Comparison of ENCODE assay signal across 10 mouse cellular contexts in genomic region chr3:105699241-105699933, GRCm38 (mm10). TPM values are rescaled to one million over a fixed set of nuclear protein-coding genes. Genes with fewer than 3 reads are reported as not detected.
DNase-seq lines count a peak whose midpoint lies in the region; ATAC-seq lines count a peak whose summit lies in the region.
"Had no signal": no experiment of that assay in that cellular context is flagged by ENCODE, and none has a peak within 500 bp of the region (broad histone marks: within the 10 kb centered on the region; RNA-seq: fewer than 3 reads in every experiment).

No protein-coding gene starts in this region.

- DNase-seq in heart, adult 18-20 months: peak; percentile 54 to 67
- no peak for DNase-seq in heart, postnatal 25 days (ENCODE audit: low spot score)
- DNase-seq in heart, embryonic 10.5 days (ENCODE audit: low spot score): peak; percentile 78
- DNase-seq in spleen, postnatal 10 days (ENCODE audit: low spot score in 2 of 2): peak; percentile 34 to 63
- DNase-seq in cerebellum, postnatal 14 days: no peak
- no peak for DNase-seq in testis, postnatal 14 days (ENCODE audit: low spot score)
- DNase-seq: B cell, adult 2 months had no signal

- peak overlapping the region; percentile 64 for H3K27ac ChIP-seq in heart, embryonic 10.5 days
- peak overlapping the region; percentile 79 for H3K27ac ChIP-seq in liver, embryonic 15.5 days (replicated peaks)
- no peak overlapping the region for H3K27ac ChIP-seq in kidney, embryonic 14.5 days (ENCODE audit: low read depth, low read length)
- H3K27ac ChIP-seq: hindbrain, embryonic 15.5 days had no signal

- peak overlapping the region; percentile 33 for H3K4me2 ChIP-seq in liver, embryonic 15.5 days
- H3K4me2 ChIP-seq in kidney, embryonic 14.5 days (replicated peaks; ENCODE audit: low read depth, low read length): no peak overlapping the region
- H3K4me2 ChIP-seq: hindbrain, embryonic 15.5 days had no signal

- H3K4me1 ChIP-seq in heart, embryonic 10.5 days: peaks cover 86% of the 10 kb centered on the region
- peaks cover 70% of the 10 kb centered on the region for H3K4me1 ChIP-seq in liver, embryonic 15.5 days (replicated peaks)
- H3K4me1 ChIP-seq in kidney, embryonic 14.5 days (ENCODE audit: control insufficient read depth, insufficient read depth, low read length): peaks cover 14% of the 10 kb centered on the region

- no peak overlapping the region for H3K4me3 ChIP-seq in heart, embryonic 10.5 days
- H3K4me3 ChIP-seq in liver, embryonic 15.5 days (replicated peaks): no peak overlapping the region
- no peak overlapping the region for H3K4me3 ChIP-seq in kidney, embryonic 14.5 days (ENCODE audit: low read length)
- H3K4me3 ChIP-seq: hindbrain, embryonic 15.5 days had no signal

- no peaks in the 10 kb centered on the region for H3K36me3 ChIP-seq in heart, embryonic 10.5 days
- no peaks in the 10 kb centered on the region for H3K36me3 ChIP-seq in liver, embryonic 15.5 days (replicated peaks)
- H3K36me3 ChIP-seq in kidney, embryonic 14.5 days (ENCODE audit: control insufficient read depth, insufficient read depth, low read length): no peaks in the 10 kb centered on the region
- H3K36me3 ChIP-seq: hindbrain, embryonic 15.5 days had no signal

- no peaks in the 10 kb centered on the region for H3K9me3 ChIP-seq in heart, embryonic 10.5 days
- H3K9me3 ChIP-seq in liver, embryonic 15.5 days (replicated peaks): no peaks in the 10 kb centered on the region
- H3K9me3 ChIP-seq in kidney, embryonic 14.5 days (ENCODE audit: control insufficient read depth, low read length): no peaks in the 10 kb centered on the region
- H3K9me3 ChIP-seq: hindbrain, embryonic 15.5 days had no signal

- peak; percentile 93 for ATAC-seq in liver, embryonic 15.5 days (ENCODE audit: insufficient read depth)
- ATAC-seq in kidney, embryonic 14.5 days (ENCODE audit: low FRiP score, low TSS enrichment): no peak

- H3K9ac ChIP-seq in liver, embryonic 15.5 days: 0 out of 2 replicates have a peak overlapping the region, but pooled peaks have one; percentile 12
- no peak overlapping the region for H3K9ac ChIP-seq in kidney, embryonic 14.5 days (ENCODE audit: low read depth, low read length)
- H3K9ac ChIP-seq: hindbrain, embryonic 15.5 days had no signal

- H3K27me3 ChIP-seq in heart, embryonic 10.5 days (ENCODE audit: insufficient read depth, poor library complexity, severe bottlenecking): peaks cover 25% of the 10 kb centered on the region
- peaks cover 57% of the 10 kb centered on the region for H3K27me3 ChIP-seq in liver, embryonic 15.5 days
- 0 out of 2 replicates have a peak, but pooled peaks cover 6% of the 10 kb centered on the region for H3K27me3 ChIP-seq in kidney, embryonic 14.5 days (ENCODE audit: control insufficient read depth, insufficient read depth, low read length)

- 30% methylated on average over 3 of the region's 3 CpGs for WGBS in heart, embryonic 10.5 days
- WGBS in liver, embryonic 15.5 days (ENCODE audit: insufficient replicate concordance): 40% methylated on average over 3 of the region's 3 CpGs
- WGBS in kidney, embryonic 14.5 days: 67% methylated on average over 3 of the region's 3 CpGs

- intact Hi-C loops in heart, postnatal 25 days (cut with DNase I): no loop called here

RNA-seq across cellular contexts. Expression of gene Inka2, which starts 5.0 kb away (rescaled TPM):
- 10 to 100 TPM; 16.4 to 16.5 TPM for total RNA-seq in heart, adult 18-20 months (2021)
- total RNA-seq in heart, postnatal 25 days (2021): 10 to 100 TPM; 18.8 to 25.7 TPM
- polyA plus RNA-seq in heart, embryonic 10.5 days (2016; fragmentation: Nextera tagmentation; extraction: Ambion mirVana): 1.5 and 2.4 TPM in 2 replicates
- polyA plus RNA-seq in liver, embryonic 15.5 days (2015; fragmentation: Nextera tagmentation; extraction: Ambion mirVana): 0.26 and 0.32 TPM in 2 replicates
- 0.46 and 0.57 TPM in 2 replicates for polyA plus RNA-seq in kidney, embryonic 14.5 days (2014; fragmentation: Nextera tagmentation; extraction: Ambion mirVana)

RNA-seq across cellular contexts. Expression of gene Ddx20, which starts 12.0 kb away (rescaled TPM):
- total RNA-seq in heart, adult 18-20 months (2021): 10 to 100 TPM; 11.4 to 11.5 TPM
- total RNA-seq in heart, postnatal 25 days (2021): 10 to 100 TPM in 1 of 2 experiments, 1 to 10 TPM in 1; 9.0 to 10.2 TPM
- 30.5 and 37.2 TPM in 2 replicates for polyA plus RNA-seq in heart, embryonic 10.5 days (2016; fragmentation: Nextera tagmentation; extraction: Ambion mirVana)
- polyA plus RNA-seq in liver, embryonic 15.5 days (2015; fragmentation: Nextera tagmentation; extraction: Ambion mirVana): 16.7 and 19.0 TPM in 2 replicates
- 28.6 and 40.3 TPM in 2 replicates for polyA plus RNA-seq in kidney, embryonic 14.5 days (2014; fragmentation: Nextera tagmentation; extraction: Ambion mirVana)

Comparison
In these comparisons a context has a peak if more than half of its experiments do, and no peak if none do; other contexts are left out.
1. DNase-seq: peak in heart, adult 18-20 months (2 of 2), heart, embryonic 10.5 days (single experiment) and spleen, postnatal 10 days (2 of 2); none in heart, postnatal 25 days (single experiment), cerebellum, postnatal 14 days (0 of 2) and testis, postnatal 14 days (single experiment).